Mouse (Mus musculus): ENCODE measurements around the gene Ccdc74a. TPM values are rescaled to one million over a fixed set of nuclear protein-coding genes. Genes with fewer than 3 reads are reported as not detected.
A peak's percentile ranks its signal among the peaks of the same experiment; 100 is the strongest.
"Not testable (repeated sequence)": the region's sequence is repeated elsewhere in the genome, so short reads cannot be mapped to it uniquely, and the experiment has no call there.

Ccdc74a gene
- total RNA-seq (2021): 2.5 and 3.7 TPM in 2 replicates
- long read RNA-seq: 0 reads

DNA sequence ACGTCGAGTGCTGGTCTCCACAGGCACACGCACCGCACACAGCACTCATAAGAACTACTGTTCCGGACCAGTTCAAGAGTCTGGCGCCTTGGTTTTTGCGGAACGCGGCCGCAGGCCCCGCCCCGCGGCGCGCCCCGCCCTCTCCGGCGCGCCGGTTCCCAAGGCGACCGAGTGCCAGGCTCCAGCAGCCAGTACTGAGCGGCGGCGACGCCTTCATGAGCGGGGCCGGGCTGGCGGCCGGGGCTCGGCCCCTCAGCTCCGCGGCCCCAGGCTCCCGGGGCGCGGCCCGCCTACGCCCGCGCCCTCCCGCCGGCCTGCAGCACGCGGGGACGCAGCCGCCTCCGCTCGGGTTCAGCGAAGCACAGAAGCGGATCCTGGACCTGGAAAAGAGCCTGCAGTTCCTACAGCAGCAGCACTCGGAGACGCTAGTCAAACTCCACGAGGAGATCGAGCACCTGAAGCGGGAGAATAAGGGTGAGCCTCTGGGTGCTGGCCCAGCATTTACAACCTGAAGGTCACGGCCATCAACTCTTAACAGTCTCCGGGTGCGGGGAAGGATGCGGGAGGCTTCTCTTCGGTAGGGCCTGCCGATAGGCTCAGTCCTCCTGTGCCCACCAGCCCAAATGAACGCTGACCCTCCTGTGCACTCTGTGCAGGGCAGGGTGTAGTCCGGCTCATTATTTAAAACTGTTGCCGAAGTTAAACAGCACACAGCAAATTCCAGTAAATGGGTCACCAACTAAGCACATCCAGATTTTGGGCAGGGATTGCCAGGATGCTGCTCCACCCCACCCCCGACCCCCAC lies at the start of gene Ccdc74a:
Gene Ccdc74a, plus strand, starts transcription at position 161 of the 805 bp plus-strand sequence.
- peak; percentile 87 for DNase-seq

DNA sequence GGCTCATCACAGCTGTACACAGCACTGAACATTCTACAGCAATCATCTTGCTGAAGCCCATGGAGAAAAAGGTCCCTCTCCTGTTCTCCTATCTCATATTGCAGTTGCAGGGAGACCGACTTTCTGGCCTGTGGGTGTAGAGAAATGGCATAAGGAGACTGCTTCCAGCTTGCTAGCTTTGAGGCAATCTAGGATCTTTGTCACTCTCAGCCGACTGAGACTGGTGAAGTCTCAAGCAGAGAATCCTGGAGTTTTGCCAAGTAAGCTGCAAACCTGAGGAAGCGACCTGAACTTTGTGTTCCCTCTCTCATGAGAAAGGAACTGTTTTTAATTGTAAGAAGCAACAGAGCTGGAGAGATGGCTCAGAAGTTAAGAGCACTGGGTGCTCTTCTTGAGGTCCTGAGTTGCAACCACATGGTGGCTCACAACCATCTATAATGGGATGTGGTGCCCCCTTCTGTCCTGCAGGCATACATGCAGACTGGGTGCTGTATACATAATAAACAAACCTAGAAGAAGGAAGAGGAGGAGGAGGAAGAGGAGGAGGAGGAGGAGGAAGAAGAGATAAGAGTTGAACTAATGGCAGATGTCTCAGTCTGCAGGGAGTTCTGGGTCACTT lies 45.2 kb upstream of the Ccdc74a start:
- DNase-seq: no peak

DNA sequence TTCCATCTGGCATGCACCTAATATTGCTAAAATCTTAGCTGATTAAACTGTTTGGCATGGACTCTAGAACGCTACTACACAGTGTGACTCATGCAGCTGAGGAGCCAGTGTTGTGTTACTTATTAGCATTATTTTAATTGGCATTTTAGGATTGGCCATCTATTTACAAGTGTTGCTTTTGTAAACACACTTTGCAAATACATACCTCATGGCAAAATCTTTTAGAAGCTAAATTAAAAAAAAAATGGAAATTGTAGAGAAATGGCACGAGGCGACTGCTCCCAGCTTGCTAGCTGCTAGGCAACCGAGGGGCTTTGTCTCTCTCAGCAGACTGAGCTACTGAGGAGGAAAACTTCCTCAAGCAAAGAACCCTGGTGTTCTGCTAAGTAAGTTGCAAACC lies 41.3 kb upstream of the Ccdc74a start:
- DNase-seq: no peak

DNA sequence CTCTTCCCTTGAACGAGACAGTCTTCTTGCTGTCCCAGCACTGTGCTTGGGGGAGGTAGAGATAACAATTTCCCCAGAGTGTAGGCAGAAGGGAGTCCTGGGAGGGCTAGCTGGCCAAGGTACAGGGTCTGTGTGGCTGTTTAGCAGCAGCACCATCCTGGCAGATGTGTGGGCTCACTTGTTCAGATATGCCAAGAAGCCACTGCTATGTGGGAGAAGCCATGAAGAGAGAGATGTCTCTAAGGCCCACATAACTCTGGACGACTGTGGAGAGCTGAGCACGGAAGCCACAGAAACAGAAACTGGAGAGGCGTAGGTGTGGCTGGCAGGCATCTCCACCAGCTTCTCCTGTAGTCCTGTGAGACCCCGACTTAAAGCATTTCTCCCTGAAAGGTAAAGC lies 40.6 kb upstream of the Ccdc74a start:
- DNase-seq: no peak

DNA sequence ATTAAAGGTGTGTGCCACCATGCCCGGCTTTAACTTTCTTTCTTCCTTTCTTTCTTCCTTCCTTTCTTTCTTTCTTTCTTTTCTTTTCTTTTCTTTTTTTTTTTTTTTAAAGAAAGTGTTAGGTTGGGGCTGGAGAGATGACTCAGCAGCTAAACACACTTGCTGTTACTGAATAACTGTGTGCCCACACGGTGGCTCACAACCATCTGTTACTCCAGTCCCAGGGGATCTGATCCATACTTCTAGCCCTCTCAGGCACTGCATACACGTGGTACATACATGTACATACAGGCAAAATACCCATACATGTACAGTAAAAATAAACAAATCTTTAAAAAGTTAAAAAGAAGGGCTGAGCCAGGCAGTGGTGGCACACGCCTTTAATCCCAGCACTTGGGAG lies 34.9 kb upstream of the Ccdc74a start:
- no peak for DNase-seq

DNA sequence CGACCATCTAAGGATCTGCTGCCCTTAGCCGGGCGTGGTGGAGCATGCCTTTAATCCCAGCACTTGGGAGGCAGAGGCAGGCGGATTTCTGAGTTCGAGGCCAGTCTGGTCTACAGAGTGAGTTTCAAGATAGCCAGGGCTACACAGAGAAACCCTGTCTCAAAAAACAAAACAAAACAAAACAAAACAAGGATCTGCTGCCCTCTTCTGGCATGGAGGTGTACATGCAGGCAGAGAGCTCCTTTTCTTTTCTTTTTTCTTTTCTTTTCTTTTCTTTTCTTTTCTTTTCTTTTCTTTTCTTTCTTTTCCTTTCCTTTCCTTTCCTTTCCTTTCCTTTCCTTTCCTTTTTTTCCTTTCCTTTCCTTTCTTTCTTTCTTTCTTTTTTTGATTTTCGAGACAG lies 31.5 kb upstream of the Ccdc74a start:
- not testable (repeated sequence) for DNase-seq

DNA sequence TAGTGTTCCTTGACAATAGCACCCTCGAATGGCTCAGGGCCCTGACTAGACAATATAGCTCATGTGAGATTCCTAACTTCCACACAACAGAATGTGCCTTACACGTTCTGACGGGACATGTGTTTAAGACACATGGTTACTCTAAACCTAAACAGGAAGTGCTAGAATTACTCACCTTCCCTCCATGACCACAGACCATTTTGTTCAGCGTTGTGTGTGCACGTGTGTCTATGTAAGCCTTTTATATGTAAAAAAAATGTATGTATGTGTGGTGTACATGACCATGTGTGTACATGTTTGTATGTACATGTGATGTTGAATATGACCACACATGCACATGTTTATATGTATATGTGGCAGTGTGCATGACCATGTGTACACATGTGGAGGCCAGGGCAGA lies 30.1 kb upstream of the Ccdc74a start:
- DNase-seq: no peak

DNA sequence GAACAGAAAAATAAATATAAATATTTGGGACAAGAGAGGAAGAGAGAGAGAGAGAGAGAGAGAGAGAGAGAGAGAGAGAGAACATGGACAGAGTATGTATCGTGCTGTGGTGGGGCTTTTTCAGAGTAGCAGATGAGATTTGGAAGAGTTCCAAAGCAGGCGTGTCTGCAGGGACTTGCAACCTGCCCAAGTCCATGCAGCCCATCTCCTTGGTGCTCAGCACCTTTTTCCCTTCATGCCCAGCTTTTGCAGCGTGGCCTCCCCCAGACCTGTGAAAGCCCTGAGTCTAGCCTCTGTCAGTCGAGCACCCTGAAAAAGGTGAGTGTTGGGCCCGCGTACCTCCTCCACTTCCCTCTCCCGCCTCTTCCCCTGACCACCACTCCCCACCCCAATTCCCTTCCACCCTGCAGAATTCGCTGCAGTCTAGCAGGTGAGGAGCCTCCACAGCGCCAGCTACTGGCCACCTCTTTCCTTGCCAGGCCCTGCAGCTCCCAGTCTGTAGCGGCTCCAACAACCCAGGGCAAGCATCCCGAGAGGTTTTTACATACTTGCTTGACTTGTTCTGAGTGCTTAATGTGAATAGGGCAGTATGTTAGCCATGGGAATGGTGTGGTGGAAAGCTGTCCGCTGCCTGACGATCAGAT lies 28.2 kb upstream of the Ccdc74a start:
- peak; percentile 35 for DNase-seq

DNA sequence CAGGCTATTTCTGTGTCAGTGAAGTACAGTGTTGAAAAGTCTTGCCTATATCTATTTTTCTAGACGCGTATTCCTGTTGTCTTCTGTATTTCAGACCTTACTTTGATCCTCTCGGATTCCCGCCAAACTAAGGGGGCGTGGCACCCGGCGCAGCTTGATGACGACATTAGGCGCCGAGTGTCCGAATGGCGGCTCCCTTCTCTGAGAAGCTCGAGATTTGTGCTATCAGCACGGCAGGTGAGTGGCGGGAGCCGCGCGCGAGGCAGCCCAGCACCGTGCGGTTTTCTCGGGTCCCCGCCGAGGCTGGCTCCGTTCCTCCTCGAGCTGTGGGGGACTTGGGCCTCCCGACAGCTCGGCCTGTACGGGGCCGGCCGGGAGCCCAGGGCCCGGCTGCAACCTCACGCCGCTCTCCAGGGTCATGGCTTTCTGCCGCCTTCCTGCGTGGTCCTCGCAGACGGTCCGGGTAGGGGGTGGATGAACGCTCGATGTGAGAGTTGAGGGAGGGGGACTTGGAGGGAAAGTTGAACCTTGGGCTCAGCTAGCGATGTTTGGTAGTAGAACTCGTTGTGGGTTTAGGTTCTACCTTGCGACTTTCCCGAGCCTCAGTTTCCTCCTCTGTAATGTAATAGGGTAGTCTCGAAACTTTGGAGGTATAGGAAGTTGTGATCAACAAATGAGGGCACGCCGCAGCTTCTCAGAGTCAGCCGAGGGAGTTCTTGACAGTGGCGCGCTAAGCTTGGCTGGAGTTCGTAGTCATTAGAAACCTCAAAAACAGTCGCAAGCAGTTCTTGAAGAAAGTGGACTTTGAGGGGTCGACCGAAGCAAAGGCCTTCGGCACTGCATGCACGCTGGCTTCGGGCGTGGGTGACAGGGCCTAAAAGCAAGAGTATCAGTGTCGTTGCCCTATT lies 26.8 kb upstream of the Ccdc74a start, which contains the start of gene Smpd4:
Gene Smpd4, plus strand, starts transcription at position 157 of the 908 bp plus-strand sequence.
- peak; percentile 92 for DNase-seq

DNA sequence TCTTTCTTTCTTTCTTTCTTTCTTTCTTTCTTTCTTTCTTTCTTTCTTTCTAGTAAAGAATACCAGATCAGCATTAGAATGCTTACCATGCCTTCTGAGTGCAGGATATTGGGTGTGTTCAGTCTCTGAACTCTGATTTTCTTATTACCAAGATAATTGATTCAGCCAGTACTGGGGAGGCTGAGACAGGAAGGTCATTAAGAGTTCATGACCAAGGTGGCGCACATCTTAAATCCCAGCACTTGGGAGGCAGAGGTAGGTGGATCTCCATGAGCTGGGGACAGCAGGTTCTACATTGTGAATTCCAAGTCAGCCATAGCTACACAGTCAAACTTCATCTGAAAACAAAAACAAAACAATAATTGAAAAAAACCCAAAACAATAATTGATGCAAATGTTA lies 24.3 kb upstream of the Ccdc74a start:
- DNase-seq: no peak

DNA sequence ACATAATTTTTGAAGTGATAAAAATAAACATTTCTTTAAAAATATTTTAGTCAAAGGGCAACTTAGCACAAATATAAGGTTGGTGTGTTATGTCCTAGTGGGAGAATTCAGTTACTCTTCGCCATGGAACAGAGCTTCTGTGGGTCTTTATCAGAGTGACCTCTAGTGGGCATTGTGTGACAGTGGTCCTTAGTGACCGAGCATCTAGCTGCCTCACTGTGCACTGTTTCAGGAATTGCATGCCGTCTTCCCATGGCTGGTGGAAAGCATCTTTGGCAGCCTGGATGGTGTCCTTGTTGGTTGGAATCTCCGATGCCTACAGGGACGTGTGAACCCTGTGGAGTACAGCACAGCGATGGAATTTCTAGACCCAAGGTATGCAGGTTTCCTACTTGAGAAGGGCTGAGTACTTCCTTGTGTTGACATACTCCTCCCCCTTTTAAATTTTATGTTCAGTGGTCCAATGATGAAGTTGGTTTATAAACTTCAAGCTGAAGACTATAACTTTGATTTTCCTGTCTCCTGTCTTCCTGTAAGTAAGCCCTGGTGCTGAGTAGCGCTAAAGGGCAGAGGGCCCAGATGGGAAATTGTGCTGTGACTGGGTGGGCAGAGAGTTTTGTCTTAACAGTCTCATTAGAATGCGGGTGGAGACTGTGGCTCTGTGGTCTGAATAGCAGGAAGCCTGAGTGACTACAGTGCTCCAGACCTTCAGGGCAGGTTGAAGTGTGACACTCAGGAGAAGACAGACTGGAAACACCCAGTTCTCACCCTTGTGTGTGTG lies 20.6 kb upstream of the Ccdc74a start:
- DNase-seq: no peak

DNA sequence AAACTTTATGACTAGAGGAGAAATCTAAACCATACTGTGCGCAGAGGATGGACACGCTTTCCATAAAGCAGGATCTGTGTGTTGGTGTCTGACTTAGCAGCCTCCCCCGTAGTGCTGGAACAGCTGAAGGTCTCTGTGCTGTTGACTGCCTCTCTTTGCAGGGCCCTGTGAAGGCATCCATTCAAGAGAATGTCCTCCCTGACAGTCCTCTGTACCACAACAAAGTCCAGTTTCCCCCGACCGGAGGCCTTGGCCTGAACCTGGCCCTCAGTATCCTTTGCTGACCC lies 20.1 kb upstream of the Ccdc74a start:
- DNase-seq: no peak

DNA sequence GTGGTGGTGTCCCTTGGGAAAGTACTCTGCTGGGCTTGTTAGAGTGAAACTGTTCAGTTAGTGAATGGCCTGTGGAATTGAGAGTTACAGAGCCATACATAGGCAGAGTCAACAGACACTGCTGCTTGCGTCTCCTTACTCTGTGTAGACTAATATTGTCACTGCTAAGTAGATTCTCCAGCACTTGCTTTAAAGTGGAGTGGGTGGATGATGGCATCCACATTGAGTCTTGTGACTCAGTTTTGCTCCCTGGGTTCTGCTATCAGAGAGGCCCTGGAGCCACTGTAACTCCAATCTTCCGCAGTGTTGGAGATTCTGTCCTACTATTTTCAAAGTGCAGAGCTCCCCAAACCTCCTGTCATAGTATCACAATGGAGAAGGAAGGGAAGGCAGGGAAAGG lies 13.7 kb upstream of the Ccdc74a start:
- no peak for DNase-seq

DNA sequence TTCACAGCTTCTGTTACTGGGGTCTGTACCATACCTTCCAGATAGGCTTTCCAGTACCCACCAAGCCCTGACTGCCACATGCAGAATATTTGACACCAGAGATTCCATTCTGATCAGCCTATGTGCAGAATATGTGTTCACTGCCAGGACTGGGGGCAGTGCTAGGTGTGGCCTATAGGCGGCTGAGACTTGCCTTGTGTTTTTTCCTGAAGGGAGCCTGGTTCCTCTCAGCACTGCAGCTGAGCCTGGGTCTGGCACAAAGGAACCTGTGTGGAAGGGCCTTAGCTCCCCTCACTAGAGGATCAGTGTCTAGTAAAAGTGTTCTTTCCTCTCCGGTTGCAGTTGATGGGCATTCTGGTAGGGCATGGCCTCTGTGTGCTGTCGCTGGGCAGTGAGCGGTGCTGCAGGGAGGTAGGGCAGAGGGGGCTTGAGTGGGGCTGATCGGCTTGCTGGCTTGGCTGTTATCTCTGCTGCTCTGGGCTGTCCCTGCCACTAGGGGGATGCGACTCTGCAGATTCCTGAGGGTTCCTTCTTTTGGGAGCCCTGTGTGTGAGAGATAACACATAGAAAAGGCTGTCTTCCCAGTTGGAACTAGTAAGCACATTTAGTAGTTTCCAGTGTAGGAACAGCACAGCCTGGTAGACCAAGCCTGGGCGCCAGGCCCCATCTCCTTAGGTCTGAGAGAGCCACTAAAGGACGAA lies 12.6 kb upstream of the Ccdc74a start:
- DNase-seq: no peak

DNA sequence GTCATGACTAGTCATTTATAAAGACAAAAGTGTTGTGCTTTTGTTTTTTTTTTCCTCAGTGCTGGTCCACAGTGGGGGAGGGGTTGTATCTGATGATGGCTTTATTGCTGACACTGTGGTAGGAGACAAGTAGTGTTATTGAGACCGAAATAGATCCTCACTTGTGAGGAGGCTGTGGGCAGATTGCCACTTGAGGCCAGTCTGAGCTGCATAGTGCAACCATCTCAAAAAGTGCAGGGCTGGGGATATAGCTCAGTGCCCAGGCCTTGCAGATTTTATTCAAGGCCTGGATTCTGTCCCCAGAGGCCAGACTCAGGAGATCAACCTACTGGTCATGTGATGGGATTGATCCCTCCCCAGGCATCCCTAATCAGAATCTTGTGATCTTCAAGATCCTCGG lies 9.4 kb upstream of the Ccdc74a start:
- DNase-seq: no peak

DNA sequence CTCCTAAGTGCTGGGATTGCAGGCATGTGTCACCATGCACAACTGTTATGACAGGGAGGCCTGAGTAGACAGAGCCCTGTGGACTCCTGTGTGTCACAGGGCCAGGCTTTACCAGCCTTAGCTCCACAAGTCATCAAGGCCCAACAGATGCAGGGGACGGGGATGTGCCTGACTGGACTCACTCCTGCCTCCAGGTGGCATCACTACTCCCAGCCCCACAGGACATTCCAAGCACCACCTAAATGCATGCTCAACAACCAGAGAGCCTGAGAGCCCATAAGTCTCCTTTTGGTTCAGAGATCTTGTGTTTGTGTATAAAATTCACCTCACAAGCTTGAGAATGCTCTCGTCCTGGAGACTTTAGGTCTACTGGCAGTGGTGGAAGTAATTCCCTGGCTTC lies 8.7 kb upstream of the Ccdc74a start:
- no peak for DNase-seq

DNA sequence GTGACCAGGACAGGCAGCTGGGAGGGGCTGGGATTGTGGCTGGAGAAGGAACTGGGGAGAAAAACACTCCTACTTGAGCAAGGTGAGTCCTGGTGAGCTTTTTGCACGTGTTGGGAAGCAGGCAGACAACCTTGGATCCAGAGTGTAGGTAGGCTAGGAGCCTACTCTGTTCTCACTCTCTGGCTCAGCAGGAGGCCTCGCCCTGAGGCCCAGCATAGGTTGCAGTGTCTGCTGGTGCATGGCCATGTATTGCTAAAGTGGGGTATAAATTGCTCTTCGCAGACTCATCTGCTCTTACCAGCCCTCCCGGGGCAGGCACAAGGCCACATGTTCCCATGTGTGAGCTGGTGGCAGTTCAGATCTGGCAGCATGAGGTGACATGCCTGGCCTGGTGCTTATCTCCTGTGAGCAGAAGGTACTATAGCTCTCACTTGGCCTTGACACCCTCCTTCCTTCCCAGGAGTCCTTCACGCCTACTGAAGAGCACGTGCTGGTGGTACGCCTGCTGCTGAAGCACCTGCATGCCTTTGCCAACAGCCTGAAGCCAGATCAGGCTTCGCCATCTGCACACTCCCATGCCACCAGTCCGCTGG lies 8.1 kb upstream of the Ccdc74a start:
- DNase-seq: no peak

DNA sequence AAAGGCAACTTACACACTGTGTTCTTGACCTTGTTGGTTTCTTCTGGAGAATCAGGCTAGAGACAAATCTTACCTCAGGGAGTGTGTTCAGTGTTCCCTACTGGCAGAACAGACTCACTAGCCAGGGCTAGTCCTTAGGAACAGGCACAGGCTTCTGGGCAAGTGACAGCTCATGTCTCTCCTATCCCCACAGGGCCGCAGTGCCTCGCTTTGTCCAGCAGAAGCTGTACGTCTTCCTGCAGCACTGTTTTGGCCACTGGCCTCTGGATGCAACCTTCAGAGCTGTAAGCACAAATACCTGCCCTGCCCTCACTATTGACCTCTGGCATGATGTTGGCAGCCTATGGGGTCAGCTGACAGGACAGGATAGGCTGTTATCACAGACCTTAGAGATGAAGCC lies 7.2 kb upstream of the Ccdc74a start:
- DNase-seq: no peak

DNA sequence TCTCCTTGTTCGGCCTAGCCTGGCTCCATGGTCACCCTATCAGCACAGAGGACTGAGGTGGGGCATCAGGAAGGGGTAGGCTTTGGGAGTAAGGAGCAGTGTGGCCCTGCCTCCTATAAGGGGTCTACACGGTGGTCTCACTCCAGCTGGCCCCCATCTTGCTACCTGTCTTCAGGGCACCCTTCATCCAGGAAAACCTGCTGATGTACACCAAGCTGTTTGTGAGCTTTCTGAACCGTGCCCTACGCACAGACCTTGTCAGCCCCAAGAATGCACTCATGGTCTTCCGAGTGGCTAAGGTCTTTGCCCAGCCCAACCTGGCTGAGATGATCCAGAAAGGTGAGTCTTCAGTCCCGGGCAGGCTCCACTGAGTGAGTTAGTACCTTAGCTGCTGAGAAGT lies 6.3 kb upstream of the Ccdc74a start:
- no peak for DNase-seq

DNA sequence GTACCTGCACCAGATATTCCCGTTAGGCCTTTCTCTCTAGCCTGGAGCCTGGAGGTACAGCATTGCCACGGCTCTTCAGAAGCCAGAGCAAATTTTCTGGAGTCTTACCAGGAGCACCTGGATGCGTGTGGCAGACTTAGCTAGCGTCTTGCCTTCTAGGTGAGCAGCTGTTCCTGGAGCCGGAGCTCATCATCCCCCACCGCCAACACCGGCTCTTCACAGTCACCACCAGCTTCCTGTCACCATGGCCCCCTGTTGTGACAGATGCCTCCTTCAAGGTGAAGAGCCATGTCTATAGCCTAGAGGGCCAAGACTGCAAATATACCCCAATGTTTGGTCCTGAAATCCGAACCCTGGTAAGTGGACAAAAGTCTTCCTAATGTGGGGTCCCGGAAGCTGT lies 5.6 kb upstream of the Ccdc74a start:
- DNase-seq: no peak

DNA sequence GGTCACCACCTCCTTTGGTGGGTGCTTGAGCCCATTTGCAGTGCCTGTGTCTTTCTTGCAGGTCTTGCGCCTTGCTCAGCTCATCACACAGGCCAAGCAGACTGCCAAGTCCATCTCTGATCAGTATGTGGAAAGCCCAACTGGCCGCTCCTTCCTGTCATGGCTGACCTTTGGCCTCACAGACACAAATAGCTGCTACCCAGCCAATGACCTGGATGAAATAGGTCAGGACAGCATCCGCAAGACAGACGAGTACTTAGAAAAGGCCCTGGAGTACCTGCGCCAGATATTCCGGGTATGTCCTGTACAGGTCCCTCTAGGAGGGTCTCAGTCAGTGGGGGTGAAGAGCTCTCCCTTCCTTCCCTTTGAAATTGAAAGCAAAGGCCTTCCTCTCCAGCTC lies 5.0 kb upstream of the Ccdc74a start:
- DNase-seq: no peak
